9 mouse cellular contexts compared by ENCODE assay signal in genomic region chr7:57473811-57474525, GRCm38 (mm10). TPM values are rescaled to one million over a fixed set of nuclear protein-coding genes. Genes with fewer than 3 reads are reported as not detected.
DNase-seq lines count a peak whose midpoint lies in the region; ATAC-seq lines count a peak whose summit lies in the region.
"Had no signal": no experiment of that assay in that cellular context is flagged by ENCODE, and none has a peak within 500 bp of the region (broad histone marks: within the 10 kb centered on the region; RNA-seq: fewer than 3 reads in every experiment).

No protein-coding gene starts in this region.

- ATAC-seq in hindbrain, embryonic 13.5 days (ENCODE audit: low FRiP score) = peak; percentile 87
- peak; percentile 91 for ATAC-seq in neural tube, embryonic 15.5 days (ENCODE audit: low FRiP score)

- H3K27ac ChIP-seq in hindbrain, embryonic 13.5 days = no peak overlapping the region
- H3K27ac ChIP-seq in neural tube, embryonic 15.5 days (replicated peaks) = no peak overlapping the region; the same call in 1 of the 2 replicates

- H3K4me2 ChIP-seq in hindbrain, embryonic 13.5 days = no peak overlapping the region
- H3K4me2 ChIP-seq in neural tube, embryonic 15.5 days = no peak overlapping the region

- H3K4me3 ChIP-seq in hindbrain, embryonic 13.5 days = no peak overlapping the region
- no peak overlapping the region for H3K4me3 ChIP-seq in neural tube, embryonic 15.5 days (replicated peaks)
- H3K4me3 ChIP-seq: erythroblast, embryonic 14.5 days had no signal

- H3K9me3 ChIP-seq in hindbrain, embryonic 13.5 days = no peaks in the 10 kb centered on the region
- H3K9me3 ChIP-seq in neural tube, embryonic 15.5 days (replicated peaks) = no peaks in the 10 kb centered on the region

- peak; percentile 5 for DNase-seq in gastrocnemius, postnatal 10 days
- no peak for DNase-seq in gastrocnemius, adult 18-20 months (ENCODE audit: low spot score)
- DNase-seq in adipocyte (ENCODE audit: low spot score) = peak; percentile 20
- DNase-seq in embryo, embryonic 10.5 days (ENCODE audit: low spot score) = peak; percentile 75
- DNase-seq in left cerebral cortex, adult 18-20 months (ENCODE audit: low spot score in 2 of 2) = peak; percentile 71 to 78
- DNase-seq in yolk sac, embryonic 10.5 days (ENCODE audit: low spot score) = no peak

- H3K27me3 ChIP-seq in hindbrain, embryonic 13.5 days = no peaks in the 10 kb centered on the region
- H3K27me3 ChIP-seq in neural tube, embryonic 15.5 days (replicated peaks) = no peaks in the 10 kb centered on the region

- 85% methylated on average over 4 of the region's 4 CpGs for WGBS in hindbrain, embryonic 13.5 days
- 84% methylated on average over 4 of the region's 4 CpGs for WGBS in neural tube, embryonic 15.5 days

- H3K9ac ChIP-seq in hindbrain, embryonic 13.5 days = no peak overlapping the region
- H3K9ac ChIP-seq in neural tube, embryonic 15.5 days (replicated peaks) = no peak overlapping the region

- no peaks in the 10 kb centered on the region for H3K36me3 ChIP-seq in hindbrain, embryonic 13.5 days
- H3K36me3 ChIP-seq in neural tube, embryonic 15.5 days = no peaks in the 10 kb centered on the region

- H3K4me1 ChIP-seq in hindbrain, embryonic 13.5 days (replicated peaks) = no peaks in the 10 kb centered on the region
- H3K4me1 ChIP-seq in neural tube, embryonic 15.5 days = no peaks in the 10 kb centered on the region

RNA-seq across cellular contexts. Expression of gene Gabra5, which starts 35.9 kb away (rescaled TPM):
- under 1 TPM; 0.11 to 0.12 TPM for total RNA-seq in gastrocnemius, postnatal 10 days (2021)
- total RNA-seq in gastrocnemius, adult 18-20 months (2021) = not detected
- 13.6 and 13.8 TPM in 2 replicates for polyA plus RNA-seq in hindbrain, embryonic 13.5 days (2015; fragmentation: Nextera tagmentation; extraction: Ambion mirVana)
- total RNA-seq in left cerebral cortex, adult 18-20 months (2021) = 10 to 100 TPM; 44.3 to 51.6 TPM
- 52.3 and 61.4 TPM in 2 replicates for polyA plus RNA-seq in neural tube, embryonic 15.5 days (2015; fragmentation: Nextera tagmentation; extraction: Ambion mirVana)
- polyA plus RNA-seq: erythroblast, embryonic 14.5 days had no signal

RNA-seq across cellular contexts. Expression of gene Gabrb3, which starts 54.5 kb away (rescaled TPM):
- 1 to 10 TPM in 1 of 2 experiments, under 1 TPM in 1; 0.56 to 1.0 TPM for total RNA-seq in gastrocnemius, postnatal 10 days (2021)
- not detected for total RNA-seq in gastrocnemius, adult 18-20 months (2021)
- polyA plus RNA-seq in hindbrain, embryonic 13.5 days (2015; fragmentation: Nextera tagmentation; extraction: Ambion mirVana) = 32.3 and 35.8 TPM in 2 replicates
- 100 to 1,000 TPM; 191 to 203 TPM for total RNA-seq in left cerebral cortex, adult 18-20 months (2021)
- polyA plus RNA-seq in neural tube, embryonic 15.5 days (2015; fragmentation: Nextera tagmentation; extraction: Ambion mirVana) = 53.7 and 59.1 TPM in 2 replicates
- polyA plus RNA-seq: erythroblast, embryonic 14.5 days had no signal

Comparison
In these comparisons a context has a peak if more than half of its experiments do, and no peak if none do; other contexts are left out.
1. DNase-seq: peak in gastrocnemius, postnatal 10 days (single experiment), adipocyte (single experiment), embryo, embryonic 10.5 days (single experiment) and left cerebral cortex, adult 18-20 months (2 of 2); none in gastrocnemius, adult 18-20 months (single experiment) and yolk sac, embryonic 10.5 days (single experiment).
2. RNA of gene Gabra5, which starts 35.9 kb away (total RNA-seq): 44.3 to 51.6 TPM in left cerebral cortex, adult 18-20 months; 0.11 to 0.12 TPM in gastrocnemius, postnatal 10 days and not detected in gastrocnemius, adult 18-20 months; every median in the first group is over 10 times any median in the second.
3. RNA of gene Gabrb3, which starts 54.5 kb away (total RNA-seq): 191 to 203 TPM in left cerebral cortex, adult 18-20 months; 0.56 to 1.0 TPM in gastrocnemius, postnatal 10 days and not detected in gastrocnemius, adult 18-20 months; every median in the first group is over 10 times any median in the second.